Mouse (Mus musculus) hindbrain, embryonic 11.5 days (tissue): ENCODE measurements around the gene Rabac1. TPM values are rescaled to one million over a fixed set of nuclear protein-coding genes. Genes with fewer than 3 reads are reported as not detected.

Source experiments
- ATAC-seq: fragments of 200-750 bp; cut with Nextera tagmentation; 2 replicates; pipeline ENCODE4 v1.8.0; 2017; ENCODE audit warnings: mild to moderate bottlenecking, moderate TSS enrichment, moderate library complexity; ENCODE audit not compliant: low FRiP score
- DNase-seq: peaks from one replicate; pipeline ENCODE4 v3.0.0-alpha.2; 2015; ENCODE audit warnings: low spot score
- H3K27ac ChIP-seq: fragments of 300-500 bp; sonication (generic); 2 replicates; pipeline ENCODE4 v1.5.1; 2014; ENCODE audit warnings: mild to moderate bottlenecking, low read depth, low read length
- H3K27me3 ChIP-seq: fragments of 300-500 bp; sonication (generic); 2 replicates; pipeline ENCODE4 v1.6.1; 2014; ENCODE audit warnings: mild to moderate bottlenecking, low read length, moderate library complexity, mixed read lengths; ENCODE audit not compliant: control insufficient read depth, insufficient read depth
- H3K36me3 ChIP-seq: fragments of 300-500 bp; sonication (generic); 2 replicates; pipeline ENCODE4 v1.6.1; 2014; ENCODE audit warnings: mild to moderate bottlenecking, low read length, moderate library complexity, mixed read lengths; ENCODE audit not compliant: control insufficient read depth, insufficient read depth
- H3K4me1 ChIP-seq: fragments of 300-500 bp; sonication (generic); replicated peaks from 2 replicates; pipeline ENCODE4 v1.6.1; 2014; ENCODE audit warnings: low read length, mixed read lengths; ENCODE audit not compliant: control insufficient read depth, insufficient read depth
- H3K4me2 ChIP-seq: fragments of 300-500 bp; sonication (generic); replicated peaks from 2 replicates; pipeline ENCODE4 v1.6.1; 2014; ENCODE audit warnings: mild to moderate bottlenecking, low read depth, low read length
- H3K4me3 ChIP-seq: fragments of 300-500 bp; sonication (generic); 2 replicates; pipeline ENCODE4 v1.5.1; 2014; ENCODE audit warnings: low read depth, low read length
- H3K9ac ChIP-seq: fragments of 300-500 bp; sonication (generic); 2 replicates; pipeline ENCODE4 v1.6.1; 2014; ENCODE audit warnings: low read depth, low read length
- H3K9me3 ChIP-seq: fragments of 300-500 bp; sonication (generic); 2 replicates; pipeline ENCODE4 v1.6.1; 2016; ENCODE audit warnings: low read length; ENCODE audit not compliant: control insufficient read depth
- WGBS: fragments of 180-500 bp; shearing (Covaris S2); extraction: QIAGEN DNeasy Blood & Tissue Kit; methylation state at CpG from one replicate; pipeline ENCODE4 v1.1.7; 2014; 5-methylcytosine and 5-hydroxymethylcytosine counted together
- polyA plus RNA-seq: library from polyadenylated mRNA; unstranded; fragments of >200 nt; fragmentation: Nextera tagmentation; extraction: Ambion mirVana; gene quantifications from 2 replicates; pipeline ENCODE4 v1.2.1, GENCODE M21; 2014

Gene Rabac1
- polyA plus RNA-seq = 122 and 129 TPM in 2 replicates

GRCm38 (mm10) chr7:24971972-24972893 is at the start of gene Rabac1:
Gene Rabac1, minus strand, starts transcription at chr7:24972754.
- H3K27ac ChIP-seq = peak within 1 kb of the TSS; percentile 7; the same call in 1 of the 2 replicates
- H3K4me1 ChIP-seq = peaks cover 3% of the 10 kb centered on the region; the same call in 1 of the 2 replicates
- peak within 1 kb of the TSS; percentile 89 for H3K4me2 ChIP-seq
- WGBS = under 1% methylated on average over 45 of the region's 45 CpGs
- no peaks in the 10 kb centered on the region for H3K9me3 ChIP-seq
- ATAC-seq (peak; percentile 91), DNase-seq (peak; percentile 91)
- peak within 1 kb of the TSS; percentile 69 for H3K9ac ChIP-seq
- H3K4me3 ChIP-seq = peak within 1 kb of the TSS; percentile 56
- H3K36me3 ChIP-seq = no peaks in the 10 kb centered on the region
- H3K27me3 ChIP-seq = no peaks in the 10 kb centered on the region; the same call in 1 of the 2 replicates

DNA sequence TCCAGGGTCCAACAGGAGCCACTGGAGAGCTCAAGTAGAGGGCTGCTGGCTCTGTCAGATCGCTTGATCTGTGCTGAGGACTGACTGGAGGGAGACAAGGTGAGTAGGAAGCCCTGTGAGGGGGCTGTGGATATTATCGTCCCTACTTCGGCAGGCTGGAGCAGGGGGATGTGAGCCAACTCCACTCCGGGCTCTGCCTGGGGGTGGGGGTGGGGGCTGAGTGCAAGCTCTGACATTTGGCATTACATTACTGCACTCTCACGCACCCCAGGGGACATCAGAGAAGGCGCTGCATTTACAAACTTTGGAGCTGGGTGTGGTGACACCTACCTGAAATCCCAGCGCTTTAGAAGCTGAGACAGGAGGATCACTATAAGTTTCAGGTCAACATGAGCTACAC is 39.0 kb upstream of the Rabac1 start:
- 61% methylated on average over 7 of the region's 7 CpGs for WGBS
- ATAC-seq = no peak
- 0 out of 2 replicates have a peak, but pooled peaks cover 2% of the 10 kb centered on the region for H3K36me3 ChIP-seq

DNA sequence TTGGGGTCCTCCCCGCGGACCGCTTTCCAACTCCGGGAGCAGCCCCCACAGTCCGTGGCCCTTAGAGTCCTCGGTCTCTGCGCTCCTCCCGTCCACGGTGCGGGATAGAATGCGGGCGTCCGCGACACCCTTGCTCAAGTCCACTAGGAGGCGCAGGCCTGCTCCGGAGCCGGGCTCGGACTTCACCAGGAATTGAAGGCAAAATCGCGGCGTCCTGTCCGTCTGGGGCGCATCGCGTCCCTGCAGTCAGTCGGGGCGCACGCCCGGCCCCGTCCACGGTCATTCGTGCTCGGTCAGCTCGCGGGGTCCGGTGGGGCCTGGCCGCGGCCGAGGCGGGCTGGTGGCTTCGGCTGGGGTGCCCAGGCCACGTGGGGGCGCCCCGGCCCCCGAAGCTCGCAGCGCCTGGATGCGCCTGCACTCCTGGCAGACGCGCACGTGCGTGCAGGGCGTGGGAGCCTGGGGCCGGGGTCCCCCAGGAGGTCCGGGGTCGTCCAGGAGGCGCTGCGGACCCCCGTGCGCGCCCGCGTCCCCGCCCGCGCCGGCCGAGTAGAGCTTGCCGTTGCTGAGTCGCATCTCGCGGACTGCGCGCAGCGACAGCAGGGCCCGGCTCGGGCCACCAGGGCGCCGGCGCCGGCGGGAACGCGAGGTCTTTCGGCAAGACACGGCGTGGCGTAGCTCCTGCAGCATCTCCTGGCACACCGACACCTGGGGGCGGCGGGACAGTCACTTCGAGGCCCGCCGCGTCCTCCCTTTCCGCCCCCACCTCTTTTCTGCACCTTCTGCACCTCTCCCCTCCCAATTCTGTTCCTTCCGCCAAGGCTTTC is 37.7 kb upstream of the Rabac1 start:
- Histone ChIP-seq H3K27me3 (peaks cover 44% of the 10 kb centered on the region), H3K27ac (peak overlapping the region; percentile 90), H3K9ac (0 out of 2 replicates have a peak overlapping the region, but pooled peaks have one; percentile 36), H3K4me2 (peak overlapping the region; percentile 68), H3K36me3 (0 out of 2 replicates have a peak, but pooled peaks cover 2% of the 10 kb centered on the region), H3K4me1 (peaks cover 16% of the 10 kb centered on the region; the same call in 1 of the 2 replicates), H3K9me3 (no peaks in the 10 kb centered on the region), H3K4me3 (peak overlapping the region; percentile 32)
- ATAC-seq (peak; percentile 38; the same call in 1 of the 2 replicates), DNase-seq (peak; percentile 80)
- WGBS = under 1% methylated on average over 73 of the region's 97 CpGs

More for the DNA sequence above, 39.0 kb upstream of the Rabac1 start:
- Histone ChIP-seq H3K9ac (no peak overlapping the region), H3K9me3 (no peaks in the 10 kb centered on the region), H3K27ac (no peak overlapping the region), H3K4me1 (peaks cover 11% of the 10 kb centered on the region; the same call in 1 of the 2 replicates), H3K27me3 (peaks cover 39% of the 10 kb centered on the region), H3K4me3 (no peak overlapping the region), H3K4me2 (no peak overlapping the region)
- DNase-seq = no peak

DNA sequence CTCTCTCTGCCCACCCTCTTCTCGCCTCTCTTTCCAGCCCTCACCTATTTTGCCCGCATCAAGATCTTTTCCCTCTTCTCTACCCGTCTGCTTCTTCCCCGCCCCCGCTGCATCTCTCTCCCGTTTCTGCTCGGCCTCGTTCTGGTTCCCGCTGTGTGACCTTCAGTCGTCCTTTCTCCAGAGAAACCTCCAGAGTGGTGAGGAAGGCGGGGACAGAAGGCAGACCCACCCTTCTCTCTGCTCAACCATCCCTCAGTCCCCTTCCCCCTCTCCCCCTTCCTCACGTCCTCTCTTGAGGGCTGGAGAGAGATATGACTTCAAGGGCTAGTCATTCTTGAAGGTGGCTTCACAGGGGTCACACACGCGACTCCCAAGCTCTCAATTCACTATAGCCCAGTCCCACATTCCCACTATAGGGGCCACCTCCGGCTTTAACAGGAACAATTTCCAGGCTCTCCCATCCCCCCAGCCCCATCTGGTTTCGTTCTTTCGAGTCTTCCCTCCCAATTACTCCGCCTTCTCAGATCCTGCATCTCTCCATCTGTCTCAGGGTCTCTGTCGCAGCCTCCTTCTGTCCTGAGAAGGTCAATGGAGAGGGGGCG is 36.6 kb upstream of the Rabac1 start:
- peak overlapping the region; percentile 31 for H3K4me2 ChIP-seq
- H3K4me1 ChIP-seq = peaks cover 16% of the 10 kb centered on the region; the same call in 1 of the 2 replicates
- H3K4me3 ChIP-seq = peak overlapping the region; percentile 16; the same call in 1 of the 2 replicates
- H3K27me3 ChIP-seq = peaks cover 44% of the 10 kb centered on the region
- no peaks in the 10 kb centered on the region for H3K9me3 ChIP-seq
- H3K9ac ChIP-seq = peak overlapping the region; percentile 40
- WGBS = 5% methylated on average over 20 of the region's 20 CpGs
- H3K27ac ChIP-seq = peak overlapping the region; percentile 90
- ATAC-seq (peak; percentile 13; the same call in 1 of the 2 replicates), DNase-seq (peak; percentile 57)
- no peaks in the 10 kb centered on the region for H3K36me3 ChIP-seq

- H3K9ac ChIP-seq = peak overlapping the region; percentile 40; the same call in 1 of the 2 replicates
- peaks cover 16% of the 10 kb centered on the region; the same call in 1 of the 2 replicates for H3K4me1 ChIP-seq
These were observed 36.1 kb upstream of the Rabac1 start for GRCm38 (mm10) chr7:25008635-25009034.

DNA sequence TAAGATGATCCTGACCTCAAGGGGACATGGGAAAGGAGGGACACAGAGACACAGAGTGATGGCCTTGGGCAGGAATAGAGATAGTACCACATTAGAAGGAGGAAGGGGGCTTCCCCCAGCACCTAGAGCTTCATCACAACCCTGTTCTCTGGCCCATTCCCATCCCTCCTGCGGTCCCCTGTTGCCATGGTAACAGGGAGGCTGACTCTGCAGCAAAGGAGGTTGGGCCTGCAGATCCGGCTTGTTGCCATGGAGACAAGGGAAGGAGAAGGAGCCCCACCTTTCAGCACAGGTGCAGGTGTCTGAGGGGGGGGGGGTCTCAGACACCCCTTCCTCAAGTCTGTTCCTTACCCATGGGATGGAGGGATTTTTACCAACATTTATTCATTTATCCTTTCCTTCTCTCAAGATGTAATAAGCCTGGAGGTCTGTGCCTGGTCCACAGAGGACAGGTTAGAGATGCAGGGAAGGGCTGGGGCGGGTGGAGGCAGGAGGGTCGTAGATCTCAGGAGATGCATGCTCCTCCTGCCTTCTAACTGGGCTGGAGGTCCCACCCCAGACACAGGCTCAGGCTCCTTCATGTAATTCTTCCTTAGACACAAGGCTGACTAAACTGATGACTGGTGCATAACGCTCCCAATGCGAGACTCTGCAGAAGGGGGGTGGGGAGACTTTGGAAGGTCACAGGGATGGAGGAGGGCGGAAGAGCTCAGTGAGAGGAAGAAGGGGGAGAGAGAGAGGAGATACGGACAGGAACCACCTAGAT is 35.2 kb upstream of the Rabac1 start:
- 16% methylated on average over 8 of the region's 8 CpGs for WGBS
- Histone ChIP-seq H3K4me3 (no peak overlapping the region), H3K9me3 (no peaks in the 10 kb centered on the region), H3K9ac (0 out of 2 replicates have a peak overlapping the region, but pooled peaks have one; percentile 40), H3K4me2 (peak overlapping the region; percentile 31), H3K27me3 (peaks cover 44% of the 10 kb centered on the region), H3K4me1 (peaks cover 16% of the 10 kb centered on the region; the same call in 1 of the 2 replicates), H3K36me3 (no peaks in the 10 kb centered on the region), H3K27ac (peak overlapping the region; percentile 90)
- ATAC-seq (peak; percentile 31), DNase-seq (peak; percentile 78)

More at GRCm38 (mm10) chr7:25008635-25009034, 36.1 kb upstream of the Rabac1 start:
- Histone ChIP-seq H3K36me3 (no peaks in the 10 kb centered on the region), H3K4me3 (peak overlapping the region; percentile 16; the same call in 1 of the 2 replicates), H3K9me3 (no peaks in the 10 kb centered on the region), H3K4me2 (peak overlapping the region; percentile 31), H3K27me3 (peaks cover 44% of the 10 kb centered on the region), H3K27ac (peak overlapping the region; percentile 90)
- WGBS = 3% methylated on average over 17 of the region's 17 CpGs
- DNase-seq = peak; percentile 81
- no peak for ATAC-seq

- H3K36me3 ChIP-seq = no peaks in the 10 kb centered on the region
- no peak overlapping the region for H3K9ac ChIP-seq
- DNase-seq (no peak), ATAC-seq (no peak)
- no peaks in the 10 kb centered on the region for H3K9me3 ChIP-seq
- H3K27ac ChIP-seq = peak overlapping the region; percentile 90; the same call in 1 of the 2 replicates
- WGBS = 82% methylated on average over 12 of the region's 12 CpGs
- no peak overlapping the region for H3K4me2 ChIP-seq
- peaks cover 41% of the 10 kb centered on the region for H3K27me3 ChIP-seq
- H3K4me1 ChIP-seq = peaks cover 16% of the 10 kb centered on the region; the same call in 1 of the 2 replicates
- H3K4me3 ChIP-seq = no peak overlapping the region
These were observed 34.2 kb upstream of the Rabac1 start for GRCm38 (mm10) chr7:25006586-25007364.
